Mouse (Mus musculus): ENCODE measurements around the gene Pmm2.

DNA sequence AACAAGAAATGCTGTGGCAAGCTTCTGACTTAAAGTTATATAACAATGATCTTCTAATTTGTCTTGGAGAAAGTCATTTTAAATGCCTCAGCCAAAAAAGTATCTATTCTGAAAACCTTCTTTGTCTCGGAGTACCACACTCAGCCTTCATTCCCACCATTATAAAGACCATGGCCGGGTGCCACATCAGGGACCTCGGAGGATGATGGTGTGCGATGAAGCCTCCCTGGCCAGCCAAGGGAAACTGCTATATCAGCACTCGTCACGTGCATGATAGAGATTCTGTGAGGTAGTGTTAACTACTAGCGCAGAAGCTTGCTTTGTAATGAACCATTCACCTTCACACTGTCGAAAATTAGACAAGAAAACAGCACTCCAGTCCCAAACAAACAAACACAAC is 62.1 kb downstream of the Pmm2 start:
- TF ChIP-seq CTCF (IDR thresholded peaks at IDR 0.05; ENCODE audit: low read depth) (no peak), EP300 (IDR thresholded peaks at IDR 0.05; ENCODE audit: low read depth) (no peak)
